Mouse (Mus musculus): ENCODE data around the gene Glp1r. TPM values are rescaled to one million over a fixed set of nuclear protein-coding genes. Genes with fewer than 3 reads are reported as not detected.

Gene Glp1r
- not detected for total RNA-seq (2023)

GRCm38 (mm10) chr17:30901627-30902026 is at the start of gene Glp1r:
Glp1r (plus strand) TSS chr17:30901817.

GRCm38 (mm10) chr17:30954340-30954739 is 52.7 kb downstream of the Glp1r start, which contains the start of gene Umodl1:
Umodl1 (plus strand) TSS chr17:30954640.

Other genes with a start within 250 kb of the Glp1r start
- gene Umodl1, start 52.8 kb downstream of the Glp1r start, total RNA-seq (2023): not detected
- 100 to 1,000 TPM; 123 to 132 TPM for gene Abcg1, start 155.9 kb downstream of the Glp1r start, total RNA-seq (2023)
- not detected for gene Tff3, start 227.8 kb downstream of the Glp1r start, total RNA-seq (2023)
- not detected for gene Tff2, start 242.5 kb downstream of the Glp1r start, total RNA-seq (2023)